Mouse (Mus musculus) intestine, embryonic 14.5 days (tissue): ENCODE measurements around the gene Ap1s3. TPM values are rescaled to one million over a fixed set of nuclear protein-coding genes. Genes with fewer than 3 reads are reported as not detected.

Source experiments
- ATAC-seq: fragments of 200-750 bp; cut with Nextera tagmentation; replicated peaks from 2 replicates; pipeline ENCODE4 v1.8.0; 2017; ENCODE audit warnings: low read depth, moderate number of reproducible peaks, moderate TSS enrichment, moderate library complexity; ENCODE audit not compliant: low FRiP score, low TSS enrichment
- DNase-seq: peaks from one replicate; pipeline ENCODE4 v3.0.0-alpha.2; 2018; ENCODE audit warnings: low spot score
- H3K27ac ChIP-seq: fragments of 300-500 bp; sonication (generic); 2 replicates; pipeline ENCODE4 v1.5.1; 2014; ENCODE audit warnings: low read depth, mild to moderate bottlenecking, control low read depth
- H3K27me3 ChIP-seq: fragments of 300-500 bp; sonication (generic); replicated peaks from 2 replicates; pipeline ENCODE4 v1.6.1; 2014; ENCODE audit warnings: low read length, control low read depth; ENCODE audit not compliant: control insufficient read depth, insufficient read depth
- H3K36me3 ChIP-seq: fragments of 300-500 bp; sonication (generic); 2 replicates; pipeline ENCODE4 v1.6.1; 2014; ENCODE audit warnings: low read length, control low read depth; ENCODE audit not compliant: control insufficient read depth, insufficient read depth
- H3K4me1 ChIP-seq: fragments of 300-500 bp; sonication (generic); replicated peaks from 2 replicates; pipeline ENCODE4 v1.6.1; 2014; ENCODE audit warnings: low read length, control low read depth, mixed read lengths; ENCODE audit not compliant: control insufficient read depth, insufficient read depth
- H3K4me2 ChIP-seq: fragments of 300-500 bp; sonication (generic); 2 replicates; pipeline ENCODE4 v1.6.1; 2014; ENCODE audit warnings: low read length
- H3K4me3 ChIP-seq: fragments of 300-500 bp; sonication (generic); 2 replicates; pipeline ENCODE4 v1.5.1; 2014; ENCODE audit warnings: low read depth, low read length, control low read depth, mixed read lengths
- H3K9ac ChIP-seq: fragments of 300-500 bp; sonication (generic); 2 replicates; pipeline ENCODE4 v1.6.1; 2014; ENCODE audit warnings: mild to moderate bottlenecking, low read length
- H3K9me3 ChIP-seq: fragments of 300-500 bp; sonication (generic); 2 replicates; pipeline ENCODE4 v1.6.1; 2016; ENCODE audit warnings: low read length, control low read depth; ENCODE audit not compliant: control insufficient read depth
- WGBS: fragments of 180-500 bp; shearing (Covaris S2); extraction: QIAGEN DNeasy Blood & Tissue Kit; methylation state at CpG from one replicate; pipeline ENCODE4 v1.1.7; 2014; 5-methylcytosine and 5-hydroxymethylcytosine counted together
- polyA plus RNA-seq: library from polyadenylated mRNA; unstranded; fragments of >200 nt; fragmentation: Nextera tagmentation; extraction: Ambion mirVana; gene quantifications from 2 replicates; pipeline ENCODE4 v1.2.1, GENCODE M21; 2014

Ap1s3 gene
- polyA plus RNA-seq, 1 experiment from 2014 or later = 0.64 TPM

GRCm38 (mm10) chr1:79602500-79602899 lies 69.3 kb downstream of the Ap1s3 start:
- 69% methylated on average over 2 of the region's 2 CpGs for WGBS

DNA sequence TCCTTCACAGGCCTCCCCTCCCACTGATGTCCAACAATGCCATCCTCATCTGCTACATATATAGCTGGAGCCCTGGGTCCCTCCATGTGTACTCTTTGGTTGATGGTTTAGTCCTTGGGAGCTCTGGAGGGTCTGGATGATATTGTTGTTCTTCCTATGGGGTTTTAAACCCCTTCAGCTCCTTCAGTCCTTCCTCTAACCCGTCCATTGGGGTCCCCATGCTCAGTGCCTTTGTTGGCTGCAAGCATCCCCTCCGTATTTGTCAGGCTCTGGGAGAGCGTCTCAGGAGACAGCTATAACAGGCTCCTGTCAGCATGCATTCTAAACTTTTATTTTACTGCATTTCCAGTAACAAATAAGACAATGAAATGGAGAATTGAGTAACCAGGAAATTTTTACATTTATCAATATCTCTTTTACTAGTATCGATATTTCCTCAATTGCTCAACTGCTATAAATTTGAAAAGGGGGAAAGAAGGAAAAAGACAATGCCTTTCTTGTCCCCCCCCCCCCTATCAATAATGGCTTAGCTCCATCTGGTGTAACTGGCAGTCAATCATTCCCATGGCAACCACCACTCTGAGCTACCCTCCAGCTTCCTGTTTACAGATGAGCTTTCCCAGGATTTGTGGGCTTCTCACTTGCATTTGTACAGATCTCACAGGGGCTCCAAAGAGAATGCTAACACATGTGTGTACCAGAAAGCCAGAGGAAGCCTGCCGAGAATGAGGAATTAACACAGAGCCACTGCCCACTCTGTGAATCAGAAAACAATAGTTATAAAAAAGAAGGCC lies 73.2 kb downstream of the Ap1s3 start:
- ATAC-seq = no peak
- Histone ChIP-seq H3K4me3 (no peak overlapping the region), H3K27ac (no peak overlapping the region), H3K36me3 (no peaks in the 10 kb centered on the region), H3K4me1 (no peaks in the 10 kb centered on the region), H3K9me3 (no peaks in the 10 kb centered on the region), H3K4me2 (no peak overlapping the region), H3K27me3 (no peaks in the 10 kb centered on the region), H3K9ac (no peak overlapping the region)
- no peak for DNase-seq
- WGBS = 59% methylated on average over 5 of the region's 5 CpGs

More at GRCm38 (mm10) chr1:79602500-79602899, 69.3 kb downstream of the Ap1s3 start:
- H3K27ac ChIP-seq = no peak overlapping the region
- DNase-seq = no peak
- no peak overlapping the region for H3K4me3 ChIP-seq
- H3K9ac ChIP-seq = no peak overlapping the region
- ATAC-seq = no peak
- H3K27me3 ChIP-seq = no peaks in the 10 kb centered on the region
- H3K36me3 ChIP-seq = no peaks in the 10 kb centered on the region
- H3K4me1 ChIP-seq = no peaks in the 10 kb centered on the region
- H3K9me3 ChIP-seq = no peaks in the 10 kb centered on the region
- no peak overlapping the region for H3K4me2 ChIP-seq

- Histone ChIP-seq H3K4me3 (no peak overlapping the region), H3K4me2 (no peak overlapping the region), H3K36me3 (no peaks in the 10 kb centered on the region), H3K9me3 (no peaks in the 10 kb centered on the region), H3K27me3 (no peaks in the 10 kb centered on the region), H3K4me1 (no peaks in the 10 kb centered on the region), H3K9ac (no peak overlapping the region), H3K27ac (no peak overlapping the region)
- 66% methylated on average over 4 of the region's 4 CpGs for WGBS
- DNase-seq (no peak), ATAC-seq (no peak)
Observed at GRCm38 (mm10) chr1:79592721-79593277, 79.0 kb downstream of the Ap1s3 start.

- H3K4me2 ChIP-seq = no peak overlapping the region
- no peaks in the 10 kb centered on the region for H3K27me3 ChIP-seq
- H3K4me3 ChIP-seq = no peak overlapping the region
- H3K9me3 ChIP-seq = no peaks in the 10 kb centered on the region
- H3K9ac ChIP-seq = no peak overlapping the region
- no peak overlapping the region for H3K27ac ChIP-seq
- no peak for DNase-seq
- no peaks in the 10 kb centered on the region for H3K36me3 ChIP-seq
- WGBS = 74% methylated on average over 1 of the region's 1 CpGs
- ATAC-seq = no peak
- no peaks in the 10 kb centered on the region for H3K4me1 ChIP-seq
Observed at GRCm38 (mm10) chr1:79591091-79591490, 80.7 kb downstream of the Ap1s3 start.

GRCm38 (mm10) chr1:79589971-79590763 lies 81.6 kb downstream of the Ap1s3 start:
- H3K9ac ChIP-seq = no peak overlapping the region

DNA sequence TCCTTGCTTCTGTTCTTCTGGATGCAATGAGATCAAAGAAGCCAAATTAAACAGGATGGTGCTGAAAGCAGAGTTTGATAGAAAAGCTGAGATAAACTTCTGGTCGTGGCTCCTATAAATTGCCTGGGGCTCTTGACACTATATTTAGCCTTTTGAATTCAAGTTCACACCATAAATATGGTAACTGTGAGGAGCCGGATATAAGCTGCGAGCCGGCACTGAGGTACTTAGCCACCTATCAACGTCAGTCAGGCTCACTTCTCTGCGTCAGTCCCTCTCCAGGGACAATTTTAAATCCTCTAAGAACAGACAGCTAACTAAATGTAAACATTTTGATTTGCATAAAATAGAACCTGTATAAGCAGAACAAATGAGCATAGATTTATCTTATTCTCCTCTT lies 82.3 kb downstream of the Ap1s3 start:
- Histone ChIP-seq H3K9ac (no peak overlapping the region), H3K9me3 (no peaks in the 10 kb centered on the region), H3K4me1 (no peaks in the 10 kb centered on the region), H3K27me3 (no peaks in the 10 kb centered on the region), H3K4me3 (no peak overlapping the region), H3K36me3 (no peaks in the 10 kb centered on the region), H3K27ac (no peak overlapping the region), H3K4me2 (no peak overlapping the region)
- 43% methylated on average over 6 of the region's 6 CpGs for WGBS
- ATAC-seq = no peak
- DNase-seq = no peak

More at GRCm38 (mm10) chr1:79589971-79590763, 81.6 kb downstream of the Ap1s3 start:
- Histone ChIP-seq H3K27me3 (no peaks in the 10 kb centered on the region), H3K27ac (no peak overlapping the region), H3K4me1 (no peaks in the 10 kb centered on the region), H3K36me3 (no peaks in the 10 kb centered on the region), H3K9me3 (no peaks in the 10 kb centered on the region), H3K4me3 (no peak overlapping the region), H3K4me2 (no peak overlapping the region)
- ATAC-seq (no peak), DNase-seq (no peak)
- WGBS = 76% methylated on average over 4 of the region's 4 CpGs

- ATAC-seq (0 out of 2 replicates have a peak, but pooled peaks have one; percentile 78), DNase-seq (peak; percentile 71)
- Histone ChIP-seq H3K4me1 (no peaks in the 10 kb centered on the region), H3K9me3 (no peaks in the 10 kb centered on the region), H3K27me3 (no peaks in the 10 kb centered on the region), H3K4me3 (peak overlapping the region; percentile 24), H3K9ac (peak overlapping the region; percentile 14; the same call in 1 of the 2 replicates), H3K27ac (no peak overlapping the region), H3K4me2 (peak overlapping the region; percentile 56), H3K36me3 (no peaks in the 10 kb centered on the region)
- WGBS = 9% methylated on average over 15 of the region's 15 CpGs
Observed at GRCm38 (mm10) chr1:79581136-79581679, 90.6 kb downstream of the Ap1s3 start.

DNA sequence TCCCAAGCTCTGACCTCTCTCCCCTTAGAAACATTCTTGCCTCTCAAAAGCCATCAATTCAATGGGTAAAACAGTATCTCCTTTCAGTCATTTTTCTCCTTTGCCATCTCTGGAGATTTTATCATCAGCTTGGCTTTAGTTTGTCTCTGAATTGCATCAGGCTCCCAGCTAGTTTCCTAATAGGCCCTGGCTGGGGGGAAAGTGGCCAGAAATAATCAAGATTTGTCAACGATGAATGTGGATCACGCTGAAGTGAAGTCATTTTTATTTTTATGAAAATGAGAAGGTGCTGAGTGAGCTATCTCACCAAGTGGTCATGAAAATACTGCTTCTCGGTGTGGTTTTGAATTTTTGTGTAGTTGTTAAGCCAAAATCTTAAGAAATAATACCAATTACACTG lies 94.4 kb downstream of the Ap1s3 start:
- Histone ChIP-seq H3K27me3 (no peaks in the 10 kb centered on the region), H3K9ac (no peak overlapping the region), H3K27ac (no peak overlapping the region), H3K4me3 (no peak overlapping the region), H3K9me3 (no peaks in the 10 kb centered on the region), H3K4me2 (no peak overlapping the region), H3K36me3 (no peaks in the 10 kb centered on the region), H3K4me1 (no peaks in the 10 kb centered on the region)
- 84% methylated on average over 3 of the region's 3 CpGs for WGBS
- no peak for ATAC-seq
- no peak for DNase-seq
